Mouse (Mus musculus) CH12.LX (cell line): ENCODE data around the gene Golt1b.

ENCODE experiments used
- CTCF ChIP-seq, 2 experiments: IDR thresholded peaks in 1 of 2; conservative IDR thresholded peaks in 1 of 2; 2 replicates each; pipeline ENCODE4 v1.5.1; 2011 to 2012; ENCODE audit warnings: low read depth in 2 of 2, low read length in 2 of 2, improper control_type of control experiment in 1 of 2, inconsistent platforms in 1 of 2, mild to moderate bottlenecking in 1 of 2, moderate library complexity in 1 of 2
- EP300 ChIP-seq: IDR thresholded peaks from 2 replicates; pipeline ENCODE4 v1.6.1; 2011; ENCODE audit warnings: low read length, improper control_type of control experiment
- HCFC1 ChIP-seq: IDR thresholded peaks from 2 replicates; pipeline ENCODE4 v1.6.1; 2012; ENCODE audit warnings: low read depth, mild to moderate bottlenecking, inconsistent platforms, low read length, improper control_type of control experiment
- JUN ChIP-seq: IDR thresholded peaks from 2 replicates; pipeline ENCODE4 v1.6.1; 2011; ENCODE audit warnings: low read depth, mild to moderate bottlenecking, low read length, improper control_type of control experiment, moderate library complexity; ENCODE audit not compliant: insufficient read depth
- MAX ChIP-seq: IDR thresholded peaks from 2 replicates; pipeline ENCODE4 v1.6.1; 2011; ENCODE audit warnings: low read length, improper control_type of control experiment
- NELFE ChIP-seq: IDR thresholded peaks from 2 replicates; pipeline ENCODE4 v1.6.1; 2011; ENCODE audit warnings: low read depth, low read length, improper control_type of control experiment
- POLR2A ChIP-seq: IDR thresholded peaks from 2 replicates; pipeline ENCODE4 v1.6.1; 2011; ENCODE audit warnings: low read depth, mild to moderate bottlenecking, improper control_type of control experiment, low read length
- TBP ChIP-seq: conservative IDR thresholded peaks from 2 replicates; pipeline ENCODE4 v1.6.1; 2011; ENCODE audit warnings: low read depth, low read length, improper control_type of control experiment

- TF ChIP-seq TBP (no peak), CTCF (conservative IDR thresholded peaks at IDR 0.05 in 1 of 2, IDR thresholded peaks at IDR 0.05 in 1 of 2; ENCODE audit: low read depth in 2 of 2, low read length in 2 of 2) (no peak), POLR2A (no peak), EP300 (no peak), JUN (no peak), HCFC1 (no peak), MAX (no peak), NELFE (no peak)
Measured at GRCm38 (mm10) chr6:142411140-142411539, 24.1 kb downstream of the Golt1b start.
